Mouse (Mus musculus) midbrain, embryonic 16.5 days (tissue): ENCODE measurements at regions not wholly inside any gene's neighbourhood (a gene's known extent, or its start where the extent isn't known, plus 50 kb on each side); places are given as distances from the start of the nearest gene placed in this dataset.
"Not testable (repeated sequence)": the region's sequence is repeated elsewhere in the genome, so short reads cannot be mapped to it uniquely, and the experiment has no call there.

Source experiments
- ATAC-seq: fragments of 200-750 bp; cut with Nextera tagmentation; 2 replicates; pipeline ENCODE4 v1.8.0; 2017; ENCODE audit warnings: moderate TSS enrichment
- H3K27ac ChIP-seq: fragments of 300-500 bp; sonication (generic); 2 replicates; pipeline ENCODE4 v1.5.1; 2014; ENCODE audit warnings: mild to moderate bottlenecking, low read length, mixed read lengths
- H3K27me3 ChIP-seq: fragments of 300-500 bp; sonication (generic); 2 replicates; pipeline ENCODE4 v1.6.1; 2014; ENCODE audit warnings: low read depth, low read length, mixed read lengths; ENCODE audit not compliant: control insufficient read depth, insufficient read depth
- H3K36me3 ChIP-seq: fragments of 300-500 bp; sonication (generic); 2 replicates; pipeline ENCODE4 v1.6.1; 2014; ENCODE audit warnings: mild to moderate bottlenecking, low read length, moderate library complexity, mixed read lengths; ENCODE audit not compliant: control insufficient read depth, insufficient read depth
- H3K4me1 ChIP-seq: fragments of 300-500 bp; sonication (generic); 2 replicates; pipeline ENCODE4 v1.6.1; 2014; ENCODE audit warnings: mild to moderate bottlenecking, low read length, mixed read lengths; ENCODE audit not compliant: control insufficient read depth, insufficient read depth
- H3K4me2 ChIP-seq: fragments of 300-500 bp; sonication (generic); 2 replicates; pipeline ENCODE4 v1.6.1; 2014; ENCODE audit warnings: mild to moderate bottlenecking, low read length, mixed read lengths
- H3K4me3 ChIP-seq: fragments of 300-500 bp; sonication (generic); 2 replicates; pipeline ENCODE4 v1.5.1; 2014; ENCODE audit warnings: low read depth, mild to moderate bottlenecking, low read length, moderate library complexity, mixed read lengths
- H3K9ac ChIP-seq: fragments of 300-500 bp; sonication (generic); 2 replicates; pipeline ENCODE4 v1.6.1; 2014; ENCODE audit warnings: low read depth, low read length, mixed read lengths
- H3K9me3 ChIP-seq: fragments of 300-500 bp; sonication (generic); replicated peaks from 2 replicates; pipeline ENCODE4 v1.6.1; 2014; ENCODE audit warnings: mild to moderate bottlenecking, low read length, mixed read lengths; ENCODE audit not compliant: control insufficient read depth, poor library complexity, severe bottlenecking
- WGBS: fragments of 180-500 bp; shearing (Covaris S2); extraction: QIAGEN DNeasy Blood & Tissue Kit; methylation state at CpG from one replicate; pipeline ENCODE4 v1.1.7; 2014; 5-methylcytosine and 5-hydroxymethylcytosine counted together

DNA sequence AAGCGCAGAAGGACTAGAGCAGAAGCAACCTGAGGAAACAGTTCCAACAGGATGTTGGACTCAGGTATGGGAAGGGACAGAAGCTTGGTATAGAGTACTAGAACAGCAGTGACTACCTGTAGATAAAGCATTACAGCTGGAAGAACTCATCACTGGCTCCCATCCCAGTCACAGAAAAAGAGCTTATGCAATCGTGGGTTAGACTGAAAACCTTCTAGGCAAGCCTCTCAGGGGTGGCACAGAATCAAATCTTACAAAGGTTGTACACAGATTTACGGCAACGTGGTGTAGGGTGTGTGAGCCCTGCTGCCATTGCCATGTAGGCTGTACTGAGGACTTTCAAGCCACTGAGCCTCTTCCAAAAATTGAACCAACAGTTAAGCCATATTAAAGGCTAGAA, 278.6 kb downstream of the Gadd45g start:
- Histone ChIP-seq H3K27me3 (no peaks in the 10 kb centered on the region), H3K4me2 (no peak overlapping the region), H3K4me3 (no peak overlapping the region), H3K27ac (no peak overlapping the region), H3K36me3 (no peaks in the 10 kb centered on the region), H3K9ac (no peak overlapping the region), H3K4me1 (no peaks in the 10 kb centered on the region), H3K9me3 (no peaks in the 10 kb centered on the region)
- WGBS, result 87% methylated on average over 4 of the region's 4 CpGs
- ATAC-seq, result no peak

DNA sequence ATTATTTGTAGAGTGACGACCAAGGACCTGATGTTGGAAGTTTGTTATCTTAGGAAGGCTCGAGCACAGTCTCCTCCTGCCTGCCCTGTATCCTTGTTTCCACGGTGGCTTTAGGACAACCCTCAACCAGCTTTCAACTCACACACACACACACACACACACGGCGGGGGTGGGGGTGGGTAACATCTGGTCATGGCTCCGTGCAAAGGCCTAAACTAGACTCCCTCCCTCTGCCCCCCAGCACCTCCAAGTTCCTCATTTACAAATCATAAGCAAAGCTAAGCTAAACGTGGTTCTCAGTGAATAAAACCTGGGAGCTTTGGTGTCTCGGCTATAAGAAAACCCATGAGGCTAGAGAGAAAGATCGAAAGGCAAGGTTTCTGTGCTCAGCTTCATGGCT, 281.3 kb downstream of the Gadd45g start:
- 84% methylated on average over 9 of the region's 9 CpGs for WGBS

DNA sequence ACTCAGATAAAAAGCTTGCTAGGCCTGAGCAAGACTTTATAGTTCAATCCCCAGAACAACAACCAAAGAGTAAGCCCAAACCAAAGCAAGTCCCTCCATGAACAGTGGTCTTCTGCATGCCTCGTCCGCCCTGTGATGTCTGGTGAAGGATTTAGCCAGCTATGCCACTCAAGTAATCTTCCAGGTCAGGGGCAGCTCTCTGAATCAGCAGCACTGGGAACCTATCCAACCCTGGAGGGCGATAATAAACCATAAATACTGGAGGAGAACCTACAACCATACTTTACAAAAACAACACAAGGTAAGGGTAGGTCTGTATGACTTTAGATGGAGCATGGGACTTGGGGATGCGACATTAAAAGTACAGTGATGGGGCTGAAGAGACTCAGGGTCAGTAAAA, 283.0 kb downstream of the Gadd45g start:
- WGBS, result 90% methylated on average over 4 of the region's 4 CpGs
- Histone ChIP-seq H3K4me1 (no peaks in the 10 kb centered on the region), H3K9ac (no peak overlapping the region), H3K4me3 (no peak overlapping the region), H3K36me3 (no peaks in the 10 kb centered on the region), H3K27me3 (no peaks in the 10 kb centered on the region), H3K4me2 (no peak overlapping the region), H3K9me3 (peaks cover 11% of the 10 kb centered on the region; the same call in 1 of the 2 replicates), H3K27ac (no peak overlapping the region)
- ATAC-seq, result no peak

More for the DNA sequence above, 281.3 kb downstream of the Gadd45g start:
- no peaks in the 10 kb centered on the region for H3K4me1 ChIP-seq
- H3K9me3 ChIP-seq, result peaks cover 11% of the 10 kb centered on the region; the same call in 1 of the 2 replicates
- no peak for ATAC-seq
- H3K9ac ChIP-seq, result no peak overlapping the region
- no peaks in the 10 kb centered on the region for H3K36me3 ChIP-seq
- H3K4me2 ChIP-seq, result no peak overlapping the region
- H3K27ac ChIP-seq, result no peak overlapping the region
- H3K27me3 ChIP-seq, result no peaks in the 10 kb centered on the region
- H3K4me3 ChIP-seq, result no peak overlapping the region

DNA sequence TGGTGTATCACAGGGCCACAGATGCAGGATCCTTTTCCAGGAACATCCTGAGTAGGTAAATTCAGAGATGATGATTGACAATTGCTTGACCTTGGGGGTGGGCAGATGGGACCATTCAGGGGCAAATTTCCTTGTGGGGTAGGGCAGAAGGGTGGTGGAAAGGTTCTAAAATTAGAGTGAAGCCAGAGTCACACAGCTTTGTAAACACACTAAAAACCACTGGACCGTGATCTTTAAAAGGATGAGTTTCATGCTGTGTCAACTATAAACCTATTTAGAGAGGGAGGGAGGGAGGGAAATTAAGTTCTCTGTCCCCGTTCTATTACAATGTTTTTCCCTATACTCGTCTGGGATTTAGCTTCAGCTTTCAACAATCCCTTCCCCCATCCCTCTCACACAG, 286.7 kb downstream of the Gadd45g start:
- Histone ChIP-seq H3K4me2 (no peak overlapping the region), H3K9me3 (peaks cover 11% of the 10 kb centered on the region; the same call in 1 of the 2 replicates), H3K4me1 (no peaks in the 10 kb centered on the region), H3K27me3 (no peaks in the 10 kb centered on the region), H3K9ac (no peak overlapping the region), H3K27ac (no peak overlapping the region), H3K4me3 (no peak overlapping the region), H3K36me3 (no peaks in the 10 kb centered on the region)
- WGBS, result 37% methylated on average over 3 of the region's 3 CpGs
- ATAC-seq, result no peak

DNA sequence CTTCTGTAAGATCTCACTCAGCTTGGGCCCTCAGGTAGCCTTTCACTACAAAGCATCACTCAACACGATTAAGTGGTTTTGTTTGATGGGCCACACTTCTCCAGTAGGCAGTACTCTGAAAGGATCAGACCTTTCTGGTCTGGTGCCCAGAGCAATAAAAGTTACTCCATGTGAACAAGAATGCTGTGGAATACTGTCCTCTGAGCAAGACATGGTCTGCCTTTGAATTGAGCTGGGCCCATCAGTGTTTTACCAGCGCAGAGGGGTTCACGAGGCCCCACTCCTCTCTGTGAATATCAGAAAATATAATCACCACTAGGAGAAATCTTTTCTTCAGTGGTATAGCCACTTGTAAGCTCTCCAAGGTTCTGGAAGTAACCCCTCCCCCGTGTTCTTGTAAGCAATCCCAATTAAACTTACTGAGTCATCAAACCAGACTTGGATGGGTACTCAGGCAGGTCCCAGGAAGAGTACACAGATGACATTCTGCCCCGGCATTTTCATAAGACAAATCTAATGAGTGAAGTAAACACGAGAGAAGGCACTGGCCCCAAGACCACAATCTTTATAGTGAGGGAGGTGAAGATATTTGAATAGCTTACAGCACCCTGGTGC, 292.0 kb downstream of the Gadd45g start:
- no peak overlapping the region for H3K27ac ChIP-seq
- H3K4me3 ChIP-seq, result no peak overlapping the region
- peaks cover 7% of the 10 kb centered on the region for H3K4me1 ChIP-seq
- no peaks in the 10 kb centered on the region for H3K36me3 ChIP-seq
- no peak overlapping the region for H3K4me2 ChIP-seq
- ATAC-seq, result no peak
- no peaks in the 10 kb centered on the region for H3K27me3 ChIP-seq
- H3K9ac ChIP-seq, result no peak overlapping the region
- no peaks in the 10 kb centered on the region; the same call in 1 of the 2 replicates for H3K9me3 ChIP-seq
- 86% methylated on average over 6 of the region's 6 CpGs for WGBS

DNA sequence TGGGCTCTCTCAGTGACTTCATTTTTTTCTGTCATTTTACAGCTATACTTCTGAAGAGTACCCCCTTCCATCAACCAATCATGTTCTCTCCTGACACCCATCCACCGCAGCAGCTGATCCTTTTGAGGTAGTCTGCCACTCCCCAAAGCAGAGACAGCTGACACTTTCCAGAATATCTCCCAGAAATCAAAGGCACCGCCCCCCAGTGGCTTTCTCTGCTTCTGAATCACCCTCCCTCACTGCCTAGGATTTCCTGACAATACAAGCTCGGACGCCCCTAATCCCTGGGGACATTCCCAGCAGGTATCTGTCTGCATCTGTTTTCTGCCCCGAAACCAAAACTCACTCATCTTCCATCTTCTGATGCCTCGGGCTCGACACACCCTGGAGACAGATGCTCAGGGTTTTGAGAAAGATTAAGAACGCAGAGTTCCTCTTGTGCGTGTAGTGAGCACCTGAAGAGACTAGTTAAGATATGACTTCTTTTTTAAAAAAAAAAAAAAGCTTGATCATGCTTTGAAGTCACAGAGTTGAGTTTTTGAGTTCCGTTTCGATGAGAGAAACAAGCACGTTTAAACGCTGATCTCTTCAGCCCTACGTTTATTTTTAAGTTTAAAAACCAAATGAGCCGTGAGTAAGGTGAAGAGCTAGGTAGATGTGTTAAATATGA, 292.8 kb downstream of the Gadd45g start:
- Histone ChIP-seq H3K27ac (0 out of 2 replicates have a peak overlapping the region, but pooled peaks have one; percentile 17), H3K9ac (peak overlapping the region; percentile 38; the same call in 1 of the 2 replicates), H3K4me2 (peak overlapping the region; percentile 28; the same call in 1 of the 2 replicates), H3K36me3 (no peaks in the 10 kb centered on the region), H3K27me3 (no peaks in the 10 kb centered on the region), H3K9me3 (no peaks in the 10 kb centered on the region; the same call in 1 of the 2 replicates), H3K4me1 (peaks cover 7% of the 10 kb centered on the region), H3K4me3 (no peak overlapping the region)
- 27% methylated on average over 15 of the region's 15 CpGs for WGBS
- ATAC-seq, result peak; percentile 75

DNA sequence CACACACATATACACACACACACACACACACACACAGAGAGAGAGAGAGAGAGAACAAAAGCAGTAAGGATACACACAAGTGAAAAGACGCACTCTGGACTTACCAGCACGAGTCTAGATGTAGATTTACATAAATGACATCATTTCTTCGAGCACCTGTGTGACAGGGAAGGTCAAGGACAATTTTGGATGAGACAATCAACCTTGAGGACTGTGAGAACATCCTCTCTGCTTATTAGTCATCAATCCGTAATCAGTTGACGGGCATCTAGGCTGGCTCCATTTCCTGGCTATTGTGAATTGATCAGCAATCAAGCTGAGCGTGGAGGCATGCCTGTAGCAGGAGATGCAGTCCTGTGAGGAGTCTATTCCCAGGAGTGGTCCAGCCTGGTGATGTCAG, 293.7 kb downstream of the Gadd45g start:
- Histone ChIP-seq H3K4me3 (no peak overlapping the region), H3K9ac (no peak overlapping the region), H3K36me3 (no peaks in the 10 kb centered on the region), H3K4me2 (no peak overlapping the region), H3K4me1 (peaks cover 7% of the 10 kb centered on the region), H3K9me3 (peaks cover 3% of the 10 kb centered on the region; the same call in 1 of the 2 replicates), H3K27ac (no peak overlapping the region), H3K27me3 (no peaks in the 10 kb centered on the region)
- 0 out of 2 replicates have a peak, but pooled peaks have one; percentile 3 for ATAC-seq
- WGBS, result 77% methylated on average over 6 of the region's 6 CpGs

DNA sequence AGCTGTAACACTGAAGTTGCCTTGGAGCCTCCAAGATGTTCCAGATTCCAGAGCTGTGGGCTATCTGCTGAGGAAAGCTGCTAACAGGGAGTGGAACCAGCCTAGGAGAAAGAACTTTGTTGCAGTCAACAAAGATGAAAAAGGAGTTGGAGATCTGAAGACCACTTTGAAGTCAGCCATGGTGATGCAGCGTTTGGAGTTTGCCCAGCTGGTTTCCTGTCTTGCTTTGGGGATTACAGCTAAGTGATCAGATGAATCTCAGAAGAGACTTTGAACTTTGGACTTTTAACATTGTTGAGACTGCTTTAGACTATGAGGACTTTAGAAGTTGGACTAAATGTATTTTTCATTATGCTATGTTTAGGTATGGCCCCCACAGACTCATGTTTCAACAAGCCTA, 297.6 kb downstream of the Gadd45g start:
- not testable (repeated sequence) for H3K27me3 ChIP-seq, H3K9me3 ChIP-seq, H3K9ac ChIP-seq, ATAC-seq, H3K4me3 ChIP-seq, H3K36me3 ChIP-seq, H3K27ac ChIP-seq, H3K4me2 ChIP-seq, H3K4me1 ChIP-seq
- WGBS, result 64% methylated on average over 1 of the region's 1 CpGs

DNA sequence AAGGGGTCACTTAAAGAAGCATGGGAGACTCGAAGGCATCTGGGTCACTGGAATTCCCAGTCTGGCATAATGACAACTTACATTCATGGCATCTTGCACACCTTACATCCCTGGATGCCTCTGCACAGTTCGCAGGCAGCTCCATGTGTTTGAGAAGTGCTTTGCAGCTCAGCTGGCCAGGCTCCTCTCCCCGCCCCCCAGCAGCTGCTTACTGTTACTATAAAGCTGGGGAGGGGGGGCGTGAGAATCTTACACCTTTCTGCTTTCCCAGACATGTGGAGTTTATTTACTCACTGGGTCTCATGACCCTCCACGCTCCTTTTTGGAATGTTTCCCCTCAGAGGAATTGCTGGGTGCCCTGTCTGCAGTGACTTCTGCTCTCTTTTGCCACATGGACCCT, 299.4 kb downstream of the Gadd45g start:
- Histone ChIP-seq H3K27ac (no peak overlapping the region), H3K27me3 (no peaks in the 10 kb centered on the region), H3K4me1 (no peaks in the 10 kb centered on the region), H3K4me2 (no peak overlapping the region), H3K9ac (no peak overlapping the region), H3K4me3 (no peak overlapping the region), H3K9me3 (peaks cover 3% of the 10 kb centered on the region; the same call in 1 of the 2 replicates), H3K36me3 (no peaks in the 10 kb centered on the region)
- 87% methylated on average over 5 of the region's 5 CpGs for WGBS
- ATAC-seq, result no peak
